Mouse (Mus musculus) cerebellum, adult 2 months (tissue): ENCODE data around the gene Ttpal.

ENCODE experiments used
- CTCF ChIP-seq: fragments of 200-500 bp; IDR thresholded peaks from 2 replicates; pipeline ENCODE4 v1.5.1; 2011; ENCODE audit warnings: low read depth, mild to moderate bottlenecking, control low read depth, low read length, moderate library complexity, borderline replicate concordance; ENCODE audit not compliant: insufficient read depth
- POLR2A ChIP-seq: fragments of 200-500 bp; IDR thresholded peaks from 2 replicates; pipeline ENCODE4 v1.6.1; 2011; ENCODE audit warnings: low read length, control low read depth, borderline replicate concordance; ENCODE audit not compliant: insufficient read depth

GRCm38 (mm10) chr2:163637655-163638266 lies 35.6 kb downstream of the Ttpal start:
- TF ChIP-seq CTCF (no peak), POLR2A (no peak)
